Mouse (Mus musculus): ENCODE results near the gene Syne2. TPM values are rescaled to one million over a fixed set of nuclear protein-coding genes. Genes with fewer than 3 reads are reported as not detected.

The Syne2 gene
- total RNA-seq, 1 experiment = 15.0 TPM

DNA sequence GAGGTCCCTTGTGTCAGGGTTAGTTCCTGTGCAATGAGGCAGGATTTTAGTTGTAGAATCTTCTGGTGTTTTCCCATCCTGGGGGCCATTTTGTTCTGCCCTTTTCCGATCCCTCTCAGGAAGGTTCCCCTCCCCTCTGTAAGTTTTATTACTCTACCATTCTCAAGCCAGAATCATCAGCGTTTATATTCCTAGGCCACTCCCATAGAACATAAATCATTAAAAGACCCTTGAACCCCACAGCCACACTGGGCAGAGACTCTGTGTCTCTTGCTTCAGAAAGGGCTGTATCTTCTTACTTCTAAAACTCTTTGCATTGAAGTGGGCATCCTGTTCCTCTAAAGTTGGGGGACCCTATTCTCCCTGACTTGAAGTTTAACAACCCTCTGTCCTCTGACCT, 180.5 kb downstream of the Syne2 start:
- H3K9me3 ChIP-seq (ENCODE audit: control insufficient read depth, insufficient read depth, low read depth, low read length) = no peaks in the 10 kb centered on the region
- no peak overlapping the region for H3K9ac ChIP-seq (ENCODE audit: insufficient read depth, low read depth, low read length, poor library complexity, severe bottlenecking)
- no peaks in the 10 kb centered on the region for H3K36me3 ChIP-seq (ENCODE audit: control insufficient read depth, insufficient read depth, low read length, poor library complexity, severe bottlenecking)
- no peaks in the 10 kb centered on the region for H3K4me1 ChIP-seq (ENCODE audit: control insufficient read depth in 2 of 2, insufficient read depth in 2 of 2, low read length in 2 of 2, poor library complexity in 1 of 2)
- no peak for DNase-seq (ENCODE audit: low read depth, low spot score)
- TF ChIP-seq HCFC1 (IDR thresholded peaks at IDR 0.05; ENCODE audit: borderline replicate concordance, insufficient read depth, low read length) (no peak), ZC3H11A (IDR thresholded peaks at IDR 0.05; ENCODE audit: borderline replicate concordance, low read depth, low read length) (no peak), CHD2 (IDR thresholded peaks at IDR 0.05; ENCODE audit: low read depth, low read length) (no peak), MAFK (IDR thresholded peaks at IDR 0.05; ENCODE audit: insufficient read depth, low read depth, low read length) (no peak), ZNF384 (IDR thresholded peaks at IDR 0.05; ENCODE audit: low read depth, low read length) (no peak)
- H3K4me3 ChIP-seq (ENCODE audit: insufficient read depth in 1 of 2, low read depth in 1 of 2, low read length in 2 of 2, poor library complexity in 1 of 2, severe bottlenecking in 1 of 2) = no peak overlapping the region
- in situ Hi-C loops (cut with MboI; ENCODE audit: low sequenced_read_pairs in 2 of 2, unreplicated experiment in 2 of 2) = no loop called here
- H3K27ac ChIP-seq (ENCODE audit: insufficient read depth, low read depth, low read length, poor library complexity, severe bottlenecking) = no peak overlapping the region

- in situ Hi-C loops (cut with MboI; ENCODE audit: low sequenced_read_pairs in 2 of 2, unreplicated experiment in 2 of 2) = loop anchor here (25.0 kb wide), 2 partner anchors 183 to 333 kb away; partner anchors contain the start of gene Esr2 (in 1 of the 2)
- no peak overlapping the region for H3K27ac ChIP-seq (ENCODE audit: insufficient read depth, low read depth, low read length, poor library complexity, severe bottlenecking)
- peak; percentile 83 for DNase-seq (ENCODE audit: low read depth, low spot score)
- peak overlapping the region in 1 of 2 experiments; percentile 68; a peak in 2 of 4 replicates for H3K4me3 ChIP-seq (ENCODE audit: insufficient read depth in 1 of 2, low read depth in 1 of 2, low read length in 2 of 2, poor library complexity in 1 of 2, severe bottlenecking in 1 of 2)
- TF ChIP-seq MAFK (IDR thresholded peaks at IDR 0.05; ENCODE audit: insufficient read depth, low read depth, low read length) = no peak
- no peak for TF ChIP-seq HCFC1 (IDR thresholded peaks at IDR 0.05; ENCODE audit: borderline replicate concordance, insufficient read depth, low read length)
- TF ChIP-seq ZC3H11A (IDR thresholded peaks at IDR 0.05; ENCODE audit: borderline replicate concordance, low read depth, low read length) = no peak
- peak; percentile 54; the same call in 1 of the 2 replicates for TF ChIP-seq ZNF384 (IDR thresholded peaks at IDR 0.05; ENCODE audit: low read depth, low read length)
- no peak for TF ChIP-seq CHD2 (IDR thresholded peaks at IDR 0.05; ENCODE audit: low read depth, low read length)
- peaks cover 0 to 4% of the 10 kb centered on the region in 2 experiments; a peak in 1 of 4 replicates for H3K4me1 ChIP-seq (ENCODE audit: control insufficient read depth in 2 of 2, insufficient read depth in 2 of 2, low read length in 2 of 2, poor library complexity in 1 of 2)
- no peaks in the 10 kb centered on the region; the same call in 1 of the 2 replicates for H3K36me3 ChIP-seq (ENCODE audit: control insufficient read depth, insufficient read depth, low read length, poor library complexity, severe bottlenecking)
- no peak overlapping the region for H3K9ac ChIP-seq (ENCODE audit: insufficient read depth, low read depth, low read length, poor library complexity, severe bottlenecking)
- H3K9me3 ChIP-seq (ENCODE audit: control insufficient read depth, insufficient read depth, low read depth, low read length) = no peaks in the 10 kb centered on the region
Measured at GRCm38 (mm10) chr12:76004697-76005249, 186.8 kb downstream of the Syne2 start.

- TF ChIP-seq CHD2 (IDR thresholded peaks at IDR 0.05; ENCODE audit: low read depth, low read length) (no peak), ZC3H11A (IDR thresholded peaks at IDR 0.05; ENCODE audit: borderline replicate concordance, low read depth, low read length) (no peak), HCFC1 (IDR thresholded peaks at IDR 0.05; ENCODE audit: borderline replicate concordance, insufficient read depth, low read length) (no peak), MAFK (IDR thresholded peaks at IDR 0.05; ENCODE audit: insufficient read depth, low read depth, low read length) (no peak), ZNF384 (IDR thresholded peaks at IDR 0.05; ENCODE audit: low read depth, low read length) (no peak)
- peaks cover 0 to 6% of the 10 kb centered on the region in 2 experiments; a peak in 1 of 4 replicates for H3K4me1 ChIP-seq (ENCODE audit: control insufficient read depth in 2 of 2, insufficient read depth in 2 of 2, low read length in 2 of 2, poor library complexity in 1 of 2)
- DNase-seq (ENCODE audit: low read depth, low spot score) = no peak
- H3K36me3 ChIP-seq (ENCODE audit: control insufficient read depth, insufficient read depth, low read length, poor library complexity, severe bottlenecking) = no peaks in the 10 kb centered on the region; the same call in 1 of the 2 replicates
- no peak overlapping the region for H3K9ac ChIP-seq (ENCODE audit: insufficient read depth, low read depth, low read length, poor library complexity, severe bottlenecking)
- no peak overlapping the region for H3K27ac ChIP-seq (ENCODE audit: insufficient read depth, low read depth, low read length, poor library complexity, severe bottlenecking)
- in situ Hi-C loops (cut with MboI; ENCODE audit: low sequenced_read_pairs in 2 of 2, unreplicated experiment in 2 of 2) = loop anchor here (25.0 kb wide), 2 partner anchors 178 to 328 kb away; partner anchors contain the start of gene Esr2 (in 1 of the 2)
- H3K4me3 ChIP-seq (ENCODE audit: insufficient read depth in 1 of 2, low read depth in 1 of 2, low read length in 2 of 2, poor library complexity in 1 of 2, severe bottlenecking in 1 of 2) = no peak overlapping the region
- no peaks in the 10 kb centered on the region for H3K9me3 ChIP-seq (ENCODE audit: control insufficient read depth, insufficient read depth, low read depth, low read length)
Measured at GRCm38 (mm10) chr12:76008991-76009390, 191.1 kb downstream of the Syne2 start.

DNA sequence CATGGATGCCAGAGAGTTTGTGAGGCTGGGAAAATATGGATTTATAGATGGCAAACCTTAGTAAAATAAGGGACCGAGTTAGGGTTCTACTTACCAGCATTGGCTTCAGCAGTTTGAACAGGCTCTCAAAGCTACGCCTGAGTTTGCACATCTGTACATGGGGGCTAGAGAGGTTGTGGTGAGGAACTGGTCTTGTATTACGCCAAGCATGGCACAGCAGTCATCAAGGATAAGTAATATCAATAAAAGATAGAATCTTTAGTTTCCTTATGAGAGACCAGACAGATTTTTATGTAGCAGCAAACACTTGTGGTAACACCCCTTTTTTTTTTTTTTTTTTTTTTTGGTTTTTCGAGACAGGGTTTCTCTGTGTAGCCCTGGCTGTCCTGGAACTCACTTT, 194.9 kb downstream of the Syne2 start:
- H3K4me3 ChIP-seq (ENCODE audit: insufficient read depth in 1 of 2, low read depth in 1 of 2, low read length in 2 of 2, poor library complexity in 1 of 2, severe bottlenecking in 1 of 2) = no peak overlapping the region
- no peak overlapping the region for H3K27ac ChIP-seq (ENCODE audit: insufficient read depth, low read depth, low read length, poor library complexity, severe bottlenecking)
- no peaks in the 10 kb centered on the region; the same call in 1 of the 2 replicates for H3K36me3 ChIP-seq (ENCODE audit: control insufficient read depth, insufficient read depth, low read length, poor library complexity, severe bottlenecking)
- in situ Hi-C loops (cut with MboI; ENCODE audit: low sequenced_read_pairs in 2 of 2, unreplicated experiment in 2 of 2) = loop anchor here (10.0 to 25.0 kb wide), 3 partner anchors 175 to 325 kb away; partner anchors contain the start of gene Esr2 (in 1 of the 2)
- H3K4me1 ChIP-seq (ENCODE audit: control insufficient read depth in 2 of 2, insufficient read depth in 2 of 2, low read length in 2 of 2, poor library complexity in 1 of 2) = peaks cover 0 to 11% of the 10 kb centered on the region in 2 experiments; a peak in 1 of 4 replicates
- H3K9me3 ChIP-seq (ENCODE audit: control insufficient read depth, insufficient read depth, low read depth, low read length) = no peaks in the 10 kb centered on the region
- no peak overlapping the region for H3K9ac ChIP-seq (ENCODE audit: insufficient read depth, low read depth, low read length, poor library complexity, severe bottlenecking)
- DNase-seq (ENCODE audit: low read depth, low spot score) = no peak
- TF ChIP-seq ZC3H11A (IDR thresholded peaks at IDR 0.05; ENCODE audit: borderline replicate concordance, low read depth, low read length) = no peak
- TF ChIP-seq ZNF384 (IDR thresholded peaks at IDR 0.05; ENCODE audit: low read depth, low read length) = no peak
- no peak for TF ChIP-seq CHD2 (IDR thresholded peaks at IDR 0.05; ENCODE audit: low read depth, low read length)
- TF ChIP-seq HCFC1 (IDR thresholded peaks at IDR 0.05; ENCODE audit: borderline replicate concordance, insufficient read depth, low read length) = no peak
- no peak for TF ChIP-seq MAFK (IDR thresholded peaks at IDR 0.05; ENCODE audit: insufficient read depth, low read depth, low read length)

Measured in ES-E14 (cell line).